ENCODE assay signal across 7 mouse cellular contexts in genomic region chr1:74808078-74808477, GRCm38 (mm10). TPM values are rescaled to one million over a fixed set of nuclear protein-coding genes. Genes with fewer than 3 reads are reported as not detected.
DNase-seq lines count a peak whose midpoint lies in the region; ATAC-seq and TF ChIP-seq lines count a peak whose summit lies in the region.

No protein-coding gene starts in this region.

- H3K4me2 ChIP-seq in embryonic facial prominence, embryonic 11.5 days (ENCODE audit: low read depth, low read length), result peak overlapping the region; percentile 39
- H3K4me2 ChIP-seq in limb, embryonic 12.5 days, result peak overlapping the region; percentile 56
- peak overlapping the region; percentile 81 for H3K4me2 ChIP-seq in midbrain, postnatal 0 days (ENCODE audit: low read depth, low read length, poor library complexity, severe bottlenecking)

- no peaks in the 10 kb centered on the region for H3K79me2 ChIP-seq in heart, adult 2 months (replicated peaks; ENCODE audit: control insufficient read depth, insufficient read depth, low read length)

- peak; percentile 73 for ATAC-seq in embryonic facial prominence, embryonic 11.5 days (replicated peaks; ENCODE audit: insufficient number of reproducible peaks, low FRiP score, low TSS enrichment, low read depth)
- peak; percentile 85 for ATAC-seq in limb, embryonic 12.5 days (ENCODE audit: insufficient number of reproducible peaks, insufficient read depth, low FRiP score, low TSS enrichment, low read depth)
- ATAC-seq in midbrain, postnatal 0 days (ENCODE audit: low FRiP score), result peak; percentile 83

- DNase-seq in adrenal gland, postnatal 10 days, result peak; percentile 95
- peak; percentile 99 for DNase-seq in embryonic facial prominence, embryonic 11.5 days (ENCODE audit: low spot score)
- DNase-seq in heart, adult 2 months, result peak; percentile 87 to 92
- DNase-seq in kidney, adult 2 months, result peak; percentile 92
- peak; percentile 94 for DNase-seq in midbrain, postnatal 0 days (ENCODE audit: low spot score)
- peak; percentile 78 to 89 for DNase-seq in spleen, postnatal 10 days (ENCODE audit: low spot score in 2 of 2)

- intact Hi-C loops in heart, adult 2 months (cut with DNase I), result no loop called here

- no peak for TF ChIP-seq POLR2A in heart, adult 2 months (IDR thresholded peaks at IDR 0.05; ENCODE audit: insufficient read depth, low read depth, low read length)
- TF ChIP-seq POLR2A in kidney, adult 2 months (IDR thresholded peaks at IDR 0.05; ENCODE audit: low read depth, low read length), result no peak

- peak; percentile 73 for TF ChIP-seq EP300 in heart, adult 2 months (IDR thresholded peaks at IDR 0.05; ENCODE audit: insufficient read depth, low read depth, low read length)

- H3K9ac ChIP-seq in embryonic facial prominence, embryonic 11.5 days (replicated peaks; ENCODE audit: low read length), result no peak overlapping the region
- H3K9ac ChIP-seq in heart, adult 2 months (ENCODE audit: low read depth, low read length), result no peak overlapping the region
- no peak overlapping the region for H3K9ac ChIP-seq in limb, embryonic 12.5 days (replicated peaks)
- no peak overlapping the region for H3K9ac ChIP-seq in midbrain, postnatal 0 days (replicated peaks; ENCODE audit: low read length, poor library complexity, severe bottlenecking)

- H3K9me3 ChIP-seq in embryonic facial prominence, embryonic 11.5 days (replicated peaks; ENCODE audit: control insufficient read depth, low read length), result no peaks in the 10 kb centered on the region
- no peaks in the 10 kb centered on the region for H3K9me3 ChIP-seq in limb, embryonic 12.5 days
- no peaks in the 10 kb centered on the region for H3K9me3 ChIP-seq in midbrain, postnatal 0 days (ENCODE audit: low read length)

- peaks cover 54% of the 10 kb centered on the region for H3K27me3 ChIP-seq in embryonic facial prominence, embryonic 11.5 days (ENCODE audit: control insufficient read depth, insufficient read depth, low read length)
- peaks cover 15% of the 10 kb centered on the region for H3K27me3 ChIP-seq in heart, adult 2 months (ENCODE audit: control insufficient read depth, insufficient read depth, low read length)
- no peaks in the 10 kb centered on the region for H3K27me3 ChIP-seq in kidney, adult 2 months (replicated peaks; ENCODE audit: control insufficient read depth, insufficient read depth, low read length)
- peaks cover 90% of the 10 kb centered on the region for H3K27me3 ChIP-seq in limb, embryonic 12.5 days
- H3K27me3 ChIP-seq in midbrain, postnatal 0 days (ENCODE audit: insufficient read depth, low read length), result peaks cover 17% of the 10 kb centered on the region

- TF ChIP-seq CTCF in heart, adult 2 months (IDR thresholded peaks at IDR 0.05), result peak; percentile 94; the same call in 1 of the 2 replicates
- TF ChIP-seq CTCF in kidney, adult 2 months (conservative IDR thresholded peaks at IDR 0.05; ENCODE audit: insufficient read depth, insufficient read length, low read depth, low read length), result peak; percentile 95
- TF ChIP-seq CTCF in midbrain, postnatal 0 days (IDR thresholded peaks at IDR 0.05), result peak; percentile 97

- H3K4me3 ChIP-seq in embryonic facial prominence, embryonic 11.5 days (ENCODE audit: low read depth, low read length), result peak overlapping the region; percentile 16; the same call in 1 of the 2 replicates
- H3K4me3 ChIP-seq in heart, adult 2 months, result no peak overlapping the region
- no peak overlapping the region for H3K4me3 ChIP-seq in kidney, adult 2 months (ENCODE audit: insufficient read depth, low read depth, low read length)
- H3K4me3 ChIP-seq in limb, embryonic 12.5 days (replicated peaks), result peak overlapping the region; percentile 30
- H3K4me3 ChIP-seq in midbrain, postnatal 0 days (ENCODE audit: low read depth, low read length), result peak overlapping the region; percentile 35

- H3K27ac ChIP-seq in embryonic facial prominence, embryonic 11.5 days (replicated peaks; ENCODE audit: low read depth, low read length), result no peak overlapping the region
- H3K27ac ChIP-seq in heart, adult 2 months, result no peak overlapping the region
- H3K27ac ChIP-seq in kidney, adult 2 months (ENCODE audit: insufficient read depth, low read depth, low read length), result no peak overlapping the region
- H3K27ac ChIP-seq in limb, embryonic 12.5 days, result 0 out of 2 replicates have a peak overlapping the region, but pooled peaks have one; percentile 41
- H3K27ac ChIP-seq in midbrain, postnatal 0 days (ENCODE audit: low read depth, low read length), result peak overlapping the region; percentile 57; the same call in 1 of the 2 replicates

- no peaks in the 10 kb centered on the region for H3K36me3 ChIP-seq in embryonic facial prominence, embryonic 11.5 days (replicated peaks; ENCODE audit: control insufficient read depth, insufficient read depth, low read depth, low read length)
- H3K36me3 ChIP-seq in heart, adult 2 months (ENCODE audit: control insufficient read depth, insufficient read depth, low read length), result no peaks in the 10 kb centered on the region
- H3K36me3 ChIP-seq in kidney, adult 2 months (ENCODE audit: control insufficient read depth, insufficient read depth, low read length), result no peaks in the 10 kb centered on the region
- H3K36me3 ChIP-seq in limb, embryonic 12.5 days, result no peaks in the 10 kb centered on the region
- no peaks in the 10 kb centered on the region for H3K36me3 ChIP-seq in midbrain, postnatal 0 days (ENCODE audit: insufficient read depth, low read length)

- peaks cover 20% of the 10 kb centered on the region for H3K4me1 ChIP-seq in embryonic facial prominence, embryonic 11.5 days (ENCODE audit: control insufficient read depth, insufficient read depth, low read length)
- no peaks in the 10 kb centered on the region; the same call in 1 of the 2 replicates for H3K4me1 ChIP-seq in heart, adult 2 months (ENCODE audit: control insufficient read depth, insufficient read depth, low read length)
- no peaks in the 10 kb centered on the region for H3K4me1 ChIP-seq in kidney, adult 2 months (ENCODE audit: control insufficient read depth, insufficient read depth, low read length)
- H3K4me1 ChIP-seq in limb, embryonic 12.5 days (replicated peaks), result peaks cover 35% of the 10 kb centered on the region
- H3K4me1 ChIP-seq in midbrain, postnatal 0 days (ENCODE audit: insufficient read depth, low read length), result peaks cover 25% of the 10 kb centered on the region

- WGBS in embryonic facial prominence, embryonic 11.5 days, result 0% methylated on average over 16 of the region's 16 CpGs
- WGBS in heart, adult 2 months, result under 1% methylated on average over 16 of the region's 16 CpGs
- WGBS in kidney, adult 2 months, result under 1% methylated on average over 16 of the region's 16 CpGs
- WGBS in limb, embryonic 12.5 days, result under 1% methylated on average over 16 of the region's 16 CpGs
- WGBS in midbrain, postnatal 0 days, result under 1% methylated on average over 16 of the region's 16 CpGs

RNA-seq across cellular contexts. Expression of gene Wnt10a, which starts 16.8 kb away (rescaled TPM):
- total RNA-seq in adrenal gland, postnatal 10 days (2021), result under 1 TPM; 0.27 to 0.57 TPM
- 1.5 and 1.6 TPM in 2 replicates for polyA plus RNA-seq in embryonic facial prominence, embryonic 11.5 days (2014; fragmentation: Nextera tagmentation; extraction: Ambion mirVana)
- total RNA-seq in heart, adult 2 months (2021), result not detected
- not detected in 2 replicates for polyA plus RNA-seq in heart, adult 2 months (2012; rRNA removed)
- 1.2 TPM in 2 replicates for polyA plus RNA-seq in kidney, adult 2 months (2012; rRNA removed)
- polyA plus RNA-seq in limb, embryonic 12.5 days (2016; fragmentation: Nextera tagmentation; extraction: Ambion mirVana), result 3.4 and 3.5 TPM in 2 replicates
- total RNA-seq in midbrain, postnatal 0 days (2014; rRNA removed), result 0.09 and 0.82 TPM in 2 replicates
- 0.10 and 0.38 TPM in 2 replicates for polyA plus RNA-seq in midbrain, postnatal 0 days (2015; fragmentation: Nextera tagmentation; extraction: Ambion mirVana)

RNA-seq across cellular contexts. Expression of gene Wnt6, which starts 36.4 kb away (rescaled TPM):
- 1 to 10 TPM; 2.6 to 4.2 TPM for total RNA-seq in adrenal gland, postnatal 10 days (2021)
- polyA plus RNA-seq in embryonic facial prominence, embryonic 11.5 days (2014; fragmentation: Nextera tagmentation; extraction: Ambion mirVana), result 15.5 and 19.1 TPM in 2 replicates
- under 1 TPM; 0.32 to 0.70 TPM for total RNA-seq in heart, adult 2 months (2021)
- 0.38 and 0.39 TPM in 2 replicates for polyA plus RNA-seq in heart, adult 2 months (2012; rRNA removed)
- polyA plus RNA-seq in kidney, adult 2 months (2012; rRNA removed), result 0.27 and 0.48 TPM in 2 replicates
- 38.7 and 40.5 TPM in 2 replicates for polyA plus RNA-seq in limb, embryonic 12.5 days (2016; fragmentation: Nextera tagmentation; extraction: Ambion mirVana)
- 6.2 and 8.4 TPM in 2 replicates for total RNA-seq in midbrain, postnatal 0 days (2014; rRNA removed)
- polyA plus RNA-seq in midbrain, postnatal 0 days (2015; fragmentation: Nextera tagmentation; extraction: Ambion mirVana), result 6.3 and 6.6 TPM in 2 replicates

RNA-seq across cellular contexts. Expression of gene Cdk5r2, which starts 46.7 kb away (rescaled TPM):
- 1 to 10 TPM; 4.8 to 6.6 TPM for total RNA-seq in adrenal gland, postnatal 10 days (2021)
- 0.84 and 1.1 TPM in 2 replicates for polyA plus RNA-seq in embryonic facial prominence, embryonic 11.5 days (2014; fragmentation: Nextera tagmentation; extraction: Ambion mirVana)
- under 1 TPM in 1 of 2 experiments, not detected in 1; 0.07 TPM for total RNA-seq in heart, adult 2 months (2021)
- 0.06 and 0.15 TPM in 2 replicates for polyA plus RNA-seq in heart, adult 2 months (2012; rRNA removed)
- 0.14 and 0.31 TPM in 2 replicates for polyA plus RNA-seq in kidney, adult 2 months (2012; rRNA removed)
- polyA plus RNA-seq in limb, embryonic 12.5 days (2016; fragmentation: Nextera tagmentation; extraction: Ambion mirVana), result not detected in 2 replicates
- total RNA-seq in midbrain, postnatal 0 days (2014; rRNA removed), result 64.0 and 70.2 TPM in 2 replicates
- polyA plus RNA-seq in midbrain, postnatal 0 days (2015; fragmentation: Nextera tagmentation; extraction: Ambion mirVana), result 15.4 and 17.8 TPM in 2 replicates

RNA-seq across cellular contexts. Expression of gene Prkag3, which starts 59.1 kb away (rescaled TPM):
- total RNA-seq in adrenal gland, postnatal 10 days (2021), result 1 to 10 TPM in 1 of 2 experiments, under 1 TPM in 1; 0.69 to 1.1 TPM
- polyA plus RNA-seq in embryonic facial prominence, embryonic 11.5 days (2014; fragmentation: Nextera tagmentation; extraction: Ambion mirVana), result not detected in 2 replicates
- 1 to 10 TPM; 1.1 to 1.3 TPM for total RNA-seq in heart, adult 2 months (2021)
- 2.1 and 3.0 TPM in 2 replicates for polyA plus RNA-seq in heart, adult 2 months (2012; rRNA removed)
- polyA plus RNA-seq in kidney, adult 2 months (2012; rRNA removed), result 2.9 TPM in 2 replicates
- polyA plus RNA-seq in limb, embryonic 12.5 days (2016; fragmentation: Nextera tagmentation; extraction: Ambion mirVana), result 0.46 and 0.47 TPM in 2 replicates
- total RNA-seq in midbrain, postnatal 0 days (2014; rRNA removed), result 0.11 TPM in 1 of 2 replicates, not detected in the other
- polyA plus RNA-seq in midbrain, postnatal 0 days (2015; fragmentation: Nextera tagmentation; extraction: Ambion mirVana), result 0.09 TPM in 1 of 2 replicates, not detected in the other

Comparison
In these comparisons a context has a peak if more than half of its experiments do, and no peak if none do; other contexts are left out.
1. H3K27ac ChIP-seq: peak in limb, embryonic 12.5 days (single experiment) and midbrain, postnatal 0 days (single experiment); none in embryonic facial prominence, embryonic 11.5 days (single experiment), heart, adult 2 months (single experiment) and kidney, adult 2 months (single experiment).
2. H3K4me3 ChIP-seq: peak in embryonic facial prominence, embryonic 11.5 days (single experiment), limb, embryonic 12.5 days (single experiment) and midbrain, postnatal 0 days (single experiment); none in heart, adult 2 months (single experiment) and kidney, adult 2 months (single experiment).
3. Peak in every context shown above with its lines, with median percentiles within 50 percentile points of each other: DNase-seq, ATAC-seq, H3K4me2 ChIP-seq and CTCF ChIP-seq.